Mouse (Mus musculus): ENCODE data around the gene Shisa8. TPM values are rescaled to one million over a fixed set of nuclear protein-coding genes. Genes with fewer than 3 reads are reported as not detected.

Shisa8 gene
- polyA plus RNA-seq, 1 experiment from 2014 or later, result 0.13 TPM

DNA sequence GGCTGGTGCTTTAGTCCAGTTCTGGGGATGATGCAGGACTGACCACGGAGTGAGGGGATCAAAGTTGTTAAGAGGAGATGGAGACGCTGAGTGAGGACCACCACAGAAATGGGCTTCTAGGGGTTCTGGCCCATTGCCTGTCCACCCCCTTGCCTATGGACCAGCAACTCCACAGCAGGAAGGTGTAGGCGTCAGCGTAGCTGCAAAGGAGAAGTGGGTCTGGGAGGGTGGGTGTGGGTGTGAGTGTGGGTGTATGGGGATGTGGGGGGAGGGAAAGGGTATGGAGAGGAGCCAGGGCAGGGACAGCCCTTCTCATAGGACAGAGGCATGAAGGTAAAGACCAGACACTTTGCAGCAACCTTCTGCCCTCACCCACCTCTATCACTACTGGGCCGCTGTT is 13.2 kb upstream of the Shisa8 start:
- 60% methylated on average over 5 of the region's 5 CpGs for WGBS (ENCODE audit: insufficient replicate concordance)
- H3K36me3 ChIP-seq (replicated peaks; ENCODE audit: insufficient read depth, low read length), result no peaks in the 10 kb centered on the region
- no peak overlapping the region for H3K27ac ChIP-seq (ENCODE audit: low read depth)

DNA sequence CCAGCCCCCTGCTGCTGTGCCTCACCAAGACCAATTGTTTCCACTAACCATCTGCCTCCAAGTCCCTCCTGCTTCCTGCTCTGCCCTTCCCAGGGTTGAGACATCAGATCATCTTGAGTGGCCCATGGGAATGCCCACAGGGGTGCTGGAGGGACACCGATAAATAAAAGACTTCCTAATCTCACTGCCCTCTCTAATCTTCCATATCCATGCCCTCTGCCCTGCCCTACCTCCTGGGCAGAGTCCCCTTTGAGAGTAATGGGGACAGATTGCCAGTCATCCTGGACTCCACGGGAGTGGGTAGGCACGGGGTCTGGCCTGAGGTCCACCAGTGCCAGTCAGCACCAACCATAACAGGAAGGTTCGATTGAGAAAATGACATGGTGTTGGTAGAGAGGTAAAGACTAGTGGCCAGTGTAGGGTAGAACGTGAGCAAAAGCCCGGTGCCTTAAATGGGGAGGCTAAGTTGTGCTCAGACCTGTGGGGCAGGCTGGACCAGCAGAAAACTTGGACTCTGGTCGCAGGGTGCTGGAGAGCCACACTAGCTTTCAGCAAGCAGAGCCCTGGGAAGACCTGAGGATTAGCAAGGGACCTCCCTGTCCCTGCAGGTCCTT is 12.1 kb upstream of the Shisa8 start:
- H3K4me1 ChIP-seq (ENCODE audit: insufficient read depth), result peaks cover 20% of the 10 kb centered on the region
- H3K27ac ChIP-seq (ENCODE audit: low read depth), result no peak overlapping the region
- peak; percentile 16 for DNase-seq
- TF ChIP-seq EP300 (IDR thresholded peaks at IDR 0.05; ENCODE audit: low read depth), result peak; percentile 32; the same call in 1 of the 2 replicates
- no peak for TF ChIP-seq CTCF (IDR thresholded peaks at IDR 0.05; ENCODE audit: low read depth)
- H3K4me2 ChIP-seq (ENCODE audit: low read depth, low read length), result peak overlapping the region; percentile 79
- peak overlapping the region; percentile 54 for H3K4me3 ChIP-seq (ENCODE audit: low read depth, low read length)
- no peaks in the 10 kb centered on the region for H3K36me3 ChIP-seq (replicated peaks; ENCODE audit: insufficient read depth, low read length)
- H3K9ac ChIP-seq (replicated peaks), result no peak overlapping the region
- H3K9me3 ChIP-seq (ENCODE audit: low read length), result no peaks in the 10 kb centered on the region
- ATAC-seq, result peak; percentile 42
- WGBS (ENCODE audit: insufficient replicate concordance), result 39% methylated on average over 7 of the region's 7 CpGs
- H3K27me3 ChIP-seq (ENCODE audit: insufficient read depth, low read length), result peaks cover 35% of the 10 kb centered on the region

More for the DNA sequence above, 13.2 kb upstream of the Shisa8 start:
- no peak overlapping the region for H3K9ac ChIP-seq (replicated peaks)
- no peaks in the 10 kb centered on the region for H3K9me3 ChIP-seq (ENCODE audit: low read length)
- peaks cover 35% of the 10 kb centered on the region for H3K27me3 ChIP-seq (ENCODE audit: insufficient read depth, low read length)
- H3K4me3 ChIP-seq (ENCODE audit: low read depth, low read length), result no peak overlapping the region
- peaks cover 30% of the 10 kb centered on the region for H3K4me1 ChIP-seq (ENCODE audit: insufficient read depth)
- no peak for DNase-seq
- TF ChIP-seq EP300 (IDR thresholded peaks at IDR 0.05; ENCODE audit: low read depth), result no peak
- TF ChIP-seq CTCF (IDR thresholded peaks at IDR 0.05; ENCODE audit: low read depth), result no peak
- no peak for ATAC-seq
- no peak overlapping the region for H3K4me2 ChIP-seq (ENCODE audit: low read depth, low read length)

DNA sequence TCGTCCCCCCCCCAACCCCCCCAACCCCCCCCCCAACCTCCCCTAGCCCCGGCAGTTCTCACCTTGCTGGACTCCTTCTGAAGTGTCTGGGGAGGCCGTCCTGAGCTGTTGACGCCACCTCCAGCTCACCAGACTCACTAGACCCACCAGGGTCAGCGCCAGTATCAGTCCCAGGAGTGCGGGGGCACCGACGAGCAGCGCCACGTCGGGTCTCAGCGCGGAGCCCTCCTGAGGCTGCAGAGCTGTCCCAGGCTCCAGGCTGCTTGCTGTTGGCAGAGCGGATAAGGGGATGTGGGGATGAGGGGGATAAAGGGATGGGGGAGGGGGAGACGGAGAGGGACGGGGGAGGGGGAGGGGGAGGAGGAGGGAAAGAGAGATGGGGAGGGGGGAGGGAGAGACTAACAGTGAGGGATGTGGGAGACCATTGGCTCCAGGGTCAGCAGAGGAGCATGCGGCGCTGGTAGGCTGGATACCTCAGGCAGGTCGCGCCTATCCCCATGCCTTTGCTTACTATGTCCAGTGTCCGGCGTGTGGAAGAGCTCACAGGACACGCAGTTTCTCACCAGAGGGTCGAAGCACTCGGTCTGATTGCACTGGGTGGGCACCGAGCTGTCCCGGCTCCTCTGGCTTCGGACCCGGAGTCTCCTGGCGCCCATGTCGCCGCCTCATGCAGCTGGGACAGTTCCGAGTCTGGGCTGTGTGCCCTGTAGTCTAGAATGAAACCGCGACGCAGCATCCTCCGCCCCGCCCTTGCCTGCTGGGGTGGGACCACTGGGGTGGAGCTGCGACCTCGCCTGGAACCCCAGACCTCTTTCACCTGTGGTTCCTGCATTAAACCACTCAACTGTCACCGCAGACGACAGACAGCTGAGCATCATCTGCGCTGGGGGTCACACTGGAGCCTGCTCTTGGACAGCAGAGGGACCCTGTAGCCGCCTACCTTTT is 11.3 kb upstream of the Shisa8 start, which contains the start of gene Tnfrsf13c:
TSS of gene Tnfrsf13c (minus strand) at position 713 of the 945 bp plus-strand sequence.
- TF ChIP-seq CTCF (IDR thresholded peaks at IDR 0.05; ENCODE audit: low read depth), result no peak
- TF ChIP-seq EP300 (IDR thresholded peaks at IDR 0.05; ENCODE audit: low read depth), result no peak
- H3K4me1 ChIP-seq (ENCODE audit: insufficient read depth), result peaks cover 13% of the 10 kb centered on the region
- peak; percentile 74 for DNase-seq
- no peaks in the 10 kb centered on the region for H3K36me3 ChIP-seq (replicated peaks; ENCODE audit: insufficient read depth, low read length)
- 3% methylated on average over 44 of the region's 44 CpGs for WGBS (ENCODE audit: insufficient replicate concordance)
- H3K4me2 ChIP-seq (ENCODE audit: low read depth, low read length), result peak within 1 kb of the TSS; percentile 79
- no peak within 1 kb of the TSS for H3K27ac ChIP-seq (ENCODE audit: low read depth)
- peak within 1 kb of the TSS; percentile 49 for H3K9ac ChIP-seq (replicated peaks)
- no peaks in the 10 kb centered on the region for H3K9me3 ChIP-seq (ENCODE audit: low read length)
- peak within 1 kb of the TSS; percentile 54 for H3K4me3 ChIP-seq (ENCODE audit: low read depth, low read length)
- ATAC-seq, result peak; percentile 78
- H3K27me3 ChIP-seq (ENCODE audit: insufficient read depth, low read length), result peaks cover 35% of the 10 kb centered on the region

DNA sequence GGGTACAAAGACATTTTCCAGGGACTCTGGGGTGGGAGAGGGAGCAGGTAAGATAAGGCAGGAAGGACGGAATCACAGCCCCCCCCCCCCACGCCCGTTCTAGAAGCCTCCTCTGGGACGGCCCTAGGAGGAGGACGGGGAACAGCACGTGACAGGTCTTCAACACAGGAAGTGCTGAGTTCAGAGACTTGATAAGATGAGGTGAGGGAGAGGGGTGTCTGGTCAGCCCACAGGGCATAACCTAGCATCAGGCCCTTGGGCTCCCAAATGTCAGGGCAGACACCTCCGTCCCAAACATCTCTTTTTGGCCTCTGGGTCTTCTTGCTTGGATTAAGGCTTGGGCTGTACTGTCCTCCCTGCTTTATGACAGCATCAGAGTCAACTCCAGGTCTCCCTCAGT is 10.6 kb upstream of the Shisa8 start:
- 34% methylated on average over 7 of the region's 7 CpGs for WGBS (ENCODE audit: insufficient replicate concordance)
- no peak for TF ChIP-seq CTCF (IDR thresholded peaks at IDR 0.05; ENCODE audit: low read depth)
- TF ChIP-seq EP300 (IDR thresholded peaks at IDR 0.05; ENCODE audit: low read depth), result no peak
- Histone ChIP-seq H3K27ac (ENCODE audit: low read depth) (no peak overlapping the region), H3K36me3 (replicated peaks; ENCODE audit: insufficient read depth, low read length) (no peaks in the 10 kb centered on the region), H3K9me3 (ENCODE audit: low read length) (no peaks in the 10 kb centered on the region), H3K4me1 (ENCODE audit: insufficient read depth) (peaks cover 13% of the 10 kb centered on the region), H3K4me3 (ENCODE audit: low read depth, low read length) (peak overlapping the region; percentile 54), H3K9ac (replicated peaks) (no peak overlapping the region; the same call in 1 of the 2 replicates), H3K27me3 (ENCODE audit: insufficient read depth, low read length) (peaks cover 35% of the 10 kb centered on the region), H3K4me2 (ENCODE audit: low read depth, low read length) (peak overlapping the region; percentile 79)
- no peak for DNase-seq
- no peak for ATAC-seq

DNA sequence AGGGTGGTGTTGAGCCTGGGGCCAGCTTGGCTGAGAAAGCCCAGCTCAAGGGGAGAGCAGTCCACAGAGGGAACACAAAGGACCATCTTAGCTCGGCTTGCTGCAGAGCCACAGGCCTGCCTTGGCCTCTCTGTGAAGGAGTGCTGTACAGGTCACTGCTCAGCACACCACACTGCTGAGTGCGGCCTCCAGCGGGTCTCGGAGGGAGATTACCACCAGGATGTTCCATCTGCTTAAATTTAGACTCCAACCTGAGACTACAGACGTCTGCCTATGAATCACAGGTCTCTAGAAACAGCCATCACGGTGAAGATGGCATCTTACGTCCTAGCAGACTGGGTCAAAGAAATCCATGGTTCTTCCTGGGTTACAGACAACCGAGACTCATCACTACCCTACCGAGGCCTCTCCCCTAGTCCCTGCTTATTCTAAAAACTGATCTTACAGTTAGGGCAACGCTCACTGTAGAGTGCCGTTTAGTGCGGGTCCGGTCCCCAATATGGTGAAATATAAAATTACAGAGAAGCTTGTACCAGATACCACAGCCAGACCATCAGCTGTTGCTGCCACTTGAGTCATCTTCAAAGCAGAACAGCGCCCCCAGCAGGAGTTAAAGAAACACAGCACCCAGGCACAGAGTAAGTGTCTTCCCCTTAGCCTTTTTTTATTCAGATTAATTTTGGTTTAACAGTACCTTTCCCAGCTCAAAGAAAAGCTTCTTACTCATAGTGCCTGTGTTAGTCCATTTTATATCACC is 8.7 kb upstream of the Shisa8 start:
- ATAC-seq, result no peak
- no peak for DNase-seq
- H3K9me3 ChIP-seq (ENCODE audit: low read length), result no peaks in the 10 kb centered on the region
- peaks cover 13% of the 10 kb centered on the region for H3K4me1 ChIP-seq (ENCODE audit: insufficient read depth)
- H3K27ac ChIP-seq (ENCODE audit: low read depth), result no peak overlapping the region
- H3K9ac ChIP-seq (replicated peaks), result no peak overlapping the region
- H3K36me3 ChIP-seq (replicated peaks; ENCODE audit: insufficient read depth, low read length), result no peaks in the 10 kb centered on the region
- peaks cover 44% of the 10 kb centered on the region for H3K27me3 ChIP-seq (ENCODE audit: insufficient read depth, low read length)
- 74% methylated on average over 14 of the region's 14 CpGs for WGBS (ENCODE audit: insufficient replicate concordance)
- no peak overlapping the region for H3K4me3 ChIP-seq (ENCODE audit: low read depth, low read length)
- TF ChIP-seq EP300 (IDR thresholded peaks at IDR 0.05; ENCODE audit: low read depth) (no peak), CTCF (IDR thresholded peaks at IDR 0.05; ENCODE audit: low read depth) (peak; percentile 41; the same call in 1 of the 2 replicates)
- no peak overlapping the region for H3K4me2 ChIP-seq (ENCODE audit: low read depth, low read length)

Data from liver, postnatal 0 days (tissue).